In genomic region chr5:104173094-104173493, GRCm38 (mm10) we compare ENCODE assay signal across 21 mouse cellular contexts. TPM values are rescaled to one million over a fixed set of nuclear protein-coding genes. Genes with fewer than 3 reads are reported as not detected.
DNase-seq lines count a peak whose midpoint lies in the region; ATAC-seq and TF ChIP-seq lines count a peak whose summit lies in the region.
"Had no signal": no experiment of that assay in that cellular context is flagged by ENCODE, and none has a peak within 500 bp of the region (broad histone marks: within the 10 kb centered on the region; RNA-seq: fewer than 3 reads in every experiment).

No protein-coding gene starts in this region.

- TF ChIP-seq CTCF in midbrain, postnatal 0 days (IDR thresholded peaks at IDR 0.05): no peak

- WGBS in forebrain, embryonic 16.5 days: 68% methylated on average over 6 of the region's 6 CpGs
- 83% methylated on average over 6 of the region's 6 CpGs for WGBS in forebrain, embryonic 14.5 days
- 72% methylated on average over 6 of the region's 6 CpGs for WGBS in midbrain, postnatal 0 days
- WGBS in kidney, embryonic 16.5 days: 81% methylated on average over 6 of the region's 6 CpGs

- no peak overlapping the region for H3K4me3 ChIP-seq in forebrain, embryonic 16.5 days (replicated peaks; ENCODE audit: low read length)
- H3K4me3 ChIP-seq in forebrain, embryonic 14.5 days (ENCODE audit: low read depth, low read length): no peak overlapping the region
- H3K4me3 ChIP-seq in midbrain, postnatal 0 days (ENCODE audit: low read depth, low read length): no peak overlapping the region
- H3K4me3 ChIP-seq in kidney, embryonic 16.5 days (ENCODE audit: low read length): no peak overlapping the region
- H3K4me3 ChIP-seq: embryonic facial prominence, embryonic 10.5 days; heart, embryonic 13.5 days; kidney, embryonic 15.5 days; liver, embryonic 12.5 days; megakaryocyte, embryonic 14.5 days; neural tube, embryonic 13.5 days had no signal

- no peak overlapping the region for H3K9ac ChIP-seq in forebrain, embryonic 16.5 days (replicated peaks; ENCODE audit: low read depth, low read length)
- H3K9ac ChIP-seq in forebrain, embryonic 14.5 days (ENCODE audit: low read length): no peak overlapping the region
- H3K9ac ChIP-seq in midbrain, postnatal 0 days (replicated peaks; ENCODE audit: low read length, poor library complexity, severe bottlenecking): no peak overlapping the region
- H3K9ac ChIP-seq in kidney, embryonic 16.5 days (replicated peaks; ENCODE audit: low read length): no peak overlapping the region
- H3K9ac ChIP-seq: heart, embryonic 13.5 days; kidney, embryonic 15.5 days; liver, embryonic 12.5 days; neural tube, embryonic 13.5 days had no signal

- H3K4me2 ChIP-seq in forebrain, embryonic 16.5 days (ENCODE audit: low read length): no peak overlapping the region
- H3K4me2 ChIP-seq in forebrain, embryonic 14.5 days (ENCODE audit: low read length): no peak overlapping the region
- no peak overlapping the region for H3K4me2 ChIP-seq in midbrain, postnatal 0 days (ENCODE audit: low read depth, low read length, poor library complexity, severe bottlenecking)
- H3K4me2 ChIP-seq in kidney, embryonic 16.5 days (replicated peaks; ENCODE audit: low read depth, low read length): no peak overlapping the region
- H3K4me2 ChIP-seq: heart, embryonic 13.5 days; kidney, embryonic 15.5 days; liver, embryonic 12.5 days; neural tube, embryonic 13.5 days had no signal

- peak; percentile 40; the same call in 1 of the 2 replicates for ATAC-seq in forebrain, embryonic 16.5 days
- no peak for ATAC-seq in forebrain, embryonic 14.5 days
- ATAC-seq in CD4-positive, CD25-positive, alpha-beta regulatory T cell, adult 4 months: no peak
- no peak for ATAC-seq in midbrain, postnatal 0 days (ENCODE audit: low FRiP score)
- ATAC-seq in kidney, embryonic 16.5 days (ENCODE audit: low FRiP score, low TSS enrichment): no peak
- ATAC-seq: liver, embryonic 12.5 days had no signal

- H3K9me3 ChIP-seq in forebrain, embryonic 16.5 days (ENCODE audit: control insufficient read depth, low read length): no peaks in the 10 kb centered on the region
- 0 out of 2 replicates have a peak, but pooled peaks cover 3% of the 10 kb centered on the region for H3K9me3 ChIP-seq in forebrain, embryonic 14.5 days (replicated peaks; ENCODE audit: control insufficient read depth, low read length)
- H3K9me3 ChIP-seq in midbrain, postnatal 0 days (ENCODE audit: low read length): no peaks in the 10 kb centered on the region
- H3K9me3 ChIP-seq in kidney, embryonic 16.5 days (ENCODE audit: low read length): 0 out of 2 replicates have a peak, but pooled peaks cover 1% of the 10 kb centered on the region
- H3K9me3 ChIP-seq: kidney, embryonic 15.5 days had no signal

- no peak for DNase-seq in forebrain, embryonic 14.5 days (ENCODE audit: low spot score)
- peak; percentile 24 for DNase-seq in ZHBTc4 (ENCODE audit: low read depth, low spot score)
- DNase-seq in layer of hippocampus, adult 8-10 months (ENCODE audit: low spot score in 2 of 2): peak; percentile 28
- DNase-seq in right cerebral cortex, adult 18-20 months: peak; percentile 40
- DNase-seq in midbrain, postnatal 0 days (ENCODE audit: low spot score): no peak
- DNase-seq: adrenal gland, adult 2 months; cerebellum, postnatal 14 days; thymus, postnatal 4 days had no signal

- no peaks in the 10 kb centered on the region for H3K27me3 ChIP-seq in forebrain, embryonic 16.5 days (replicated peaks; ENCODE audit: control insufficient read depth, insufficient read depth, low read length)
- H3K27me3 ChIP-seq in forebrain, embryonic 14.5 days (replicated peaks; ENCODE audit: control insufficient read depth, insufficient read depth, low read length): no peaks in the 10 kb centered on the region
- no peaks in the 10 kb centered on the region for H3K27me3 ChIP-seq in midbrain, postnatal 0 days (ENCODE audit: insufficient read depth, low read length)
- no peaks in the 10 kb centered on the region for H3K27me3 ChIP-seq in kidney, embryonic 16.5 days (ENCODE audit: insufficient read depth, low read length)
- H3K27me3 ChIP-seq: heart, embryonic 13.5 days; kidney, embryonic 15.5 days; liver, embryonic 12.5 days; megakaryocyte, embryonic 14.5 days; neural tube, embryonic 13.5 days had no signal

- no peak overlapping the region for H3K27ac ChIP-seq in forebrain, embryonic 16.5 days (ENCODE audit: low read length)
- H3K27ac ChIP-seq in forebrain, embryonic 14.5 days (ENCODE audit: low read depth, low read length): no peak overlapping the region
- H3K27ac ChIP-seq in midbrain, postnatal 0 days (ENCODE audit: low read depth, low read length): no peak overlapping the region
- no peak overlapping the region for H3K27ac ChIP-seq in kidney, embryonic 16.5 days (ENCODE audit: low read length)
- H3K27ac ChIP-seq: embryonic facial prominence, embryonic 10.5 days; heart, embryonic 13.5 days; kidney, embryonic 15.5 days; liver, embryonic 12.5 days; neural tube, embryonic 13.5 days had no signal

- H3K4me1 ChIP-seq in forebrain, embryonic 16.5 days (replicated peaks; ENCODE audit: control insufficient read depth, insufficient read depth, low read length): no peaks in the 10 kb centered on the region
- H3K4me1 ChIP-seq in forebrain, embryonic 14.5 days (ENCODE audit: control insufficient read depth, insufficient read depth, low read length): no peaks in the 10 kb centered on the region
- H3K4me1 ChIP-seq in midbrain, postnatal 0 days (ENCODE audit: insufficient read depth, low read length): no peaks in the 10 kb centered on the region
- H3K4me1 ChIP-seq in kidney, embryonic 16.5 days (ENCODE audit: insufficient read depth, low read length): no peaks in the 10 kb centered on the region
- H3K4me1 ChIP-seq: embryonic facial prominence, embryonic 10.5 days; heart, embryonic 13.5 days; kidney, embryonic 15.5 days; liver, embryonic 12.5 days; neural tube, embryonic 13.5 days had no signal

- H3K36me3 ChIP-seq in forebrain, embryonic 16.5 days (ENCODE audit: control insufficient read depth, insufficient read depth): no peaks in the 10 kb centered on the region
- H3K36me3 ChIP-seq in forebrain, embryonic 14.5 days (ENCODE audit: control insufficient read depth, insufficient read depth, low read length): no peaks in the 10 kb centered on the region
- H3K36me3 ChIP-seq in midbrain, postnatal 0 days (ENCODE audit: insufficient read depth, low read length): no peaks in the 10 kb centered on the region
- no peaks in the 10 kb centered on the region for H3K36me3 ChIP-seq in kidney, embryonic 16.5 days (ENCODE audit: insufficient read depth, low read length)
- H3K36me3 ChIP-seq: embryonic facial prominence, embryonic 10.5 days; heart, embryonic 13.5 days; kidney, embryonic 15.5 days; liver, embryonic 12.5 days; neural tube, embryonic 13.5 days had no signal

RNA-seq across cellular contexts. Expression of gene Dspp, which starts 2.6 kb away (rescaled TPM):
- 0.04 TPM in 1 of 2 replicates, not detected in the other for polyA plus RNA-seq in forebrain, embryonic 16.5 days (2015; fragmentation: Nextera tagmentation; extraction: Ambion mirVana)
- not detected in 2 replicates for polyA plus RNA-seq in forebrain, embryonic 14.5 days (2014; fragmentation: Nextera tagmentation; extraction: Ambion mirVana)
- under 1 TPM in 1 of 4 experiments, not detected in 3; 0.14 TPM for total RNA-seq in layer of hippocampus, adult 8-10 months (2022)
- polyA plus RNA-seq in CD4-positive, CD25-positive, alpha-beta regulatory T cell, adult 4 months (2017; shearing (Covaris generic)): not detected
- not detected in 2 replicates for total RNA-seq in midbrain, postnatal 0 days (2014; rRNA removed)
- polyA plus RNA-seq in midbrain, postnatal 0 days (2015; fragmentation: Nextera tagmentation; extraction: Ambion mirVana): not detected in 2 replicates
- not detected in 2 replicates for polyA plus RNA-seq in kidney, embryonic 16.5 days (2015; fragmentation: Nextera tagmentation; extraction: Ambion mirVana)
- total RNA-seq: adrenal gland, adult 2 months; hematopoietic stem cell, adult 5-6 weeks had no signal
- polyA plus RNA-seq: adrenal gland, adult 2 months; embryonic facial prominence, embryonic 10.5 days; gonadal fat pad, adult 2 months; heart, embryonic 13.5 days; kidney, embryonic 15.5 days; liver, embryonic 12.5 days; lung, embryonic 16.5 days; neural tube, embryonic 13.5 days; testis, adult 2 months had no signal

RNA-seq across cellular contexts. Expression of gene Dmp1, which starts 29.3 kb away (rescaled TPM):
- 0.34 and 1.4 TPM in 2 replicates for polyA plus RNA-seq in forebrain, embryonic 16.5 days (2015; fragmentation: Nextera tagmentation; extraction: Ambion mirVana)
- 0.36 and 0.54 TPM in 2 replicates for polyA plus RNA-seq in forebrain, embryonic 14.5 days (2014; fragmentation: Nextera tagmentation; extraction: Ambion mirVana)
- total RNA-seq in layer of hippocampus, adult 8-10 months (2022): 1 to 10 TPM; 5.1 to 6.0 (median 5.2) TPM
- polyA plus RNA-seq in CD4-positive, CD25-positive, alpha-beta regulatory T cell, adult 4 months (2017; shearing (Covaris generic)): not detected
- total RNA-seq in midbrain, postnatal 0 days (2014; rRNA removed): not detected in 2 replicates
- 0.23 and 0.28 TPM in 2 replicates for polyA plus RNA-seq in midbrain, postnatal 0 days (2015; fragmentation: Nextera tagmentation; extraction: Ambion mirVana)
- 0.10 and 0.20 TPM in 2 replicates for polyA plus RNA-seq in kidney, embryonic 16.5 days (2015; fragmentation: Nextera tagmentation; extraction: Ambion mirVana)
- polyA plus RNA-seq: adrenal gland, adult 2 months; gonadal fat pad, adult 2 months; liver, embryonic 12.5 days; testis, adult 2 months had no signal

RNA-seq across cellular contexts. Expression of gene Sparcl1, which starts 59.6 kb away (rescaled TPM):
- polyA plus RNA-seq in forebrain, embryonic 16.5 days (2015; fragmentation: Nextera tagmentation; extraction: Ambion mirVana): 110 and 137 TPM in 2 replicates
- polyA plus RNA-seq in forebrain, embryonic 14.5 days (2014; fragmentation: Nextera tagmentation; extraction: Ambion mirVana): 70.4 and 93.1 TPM in 2 replicates
- total RNA-seq in layer of hippocampus, adult 8-10 months (2022): 1,000 to 10,000 TPM; 1,478 to 1,666 (median 1,550) TPM
- not detected for polyA plus RNA-seq in CD4-positive, CD25-positive, alpha-beta regulatory T cell, adult 4 months (2017; shearing (Covaris generic))
- 438 and 529 TPM in 2 replicates for total RNA-seq in midbrain, postnatal 0 days (2014; rRNA removed)
- 358 and 444 TPM in 2 replicates for polyA plus RNA-seq in midbrain, postnatal 0 days (2015; fragmentation: Nextera tagmentation; extraction: Ambion mirVana)
- 56.7 and 79.2 TPM in 2 replicates for polyA plus RNA-seq in kidney, embryonic 16.5 days (2015; fragmentation: Nextera tagmentation; extraction: Ambion mirVana)
- total RNA-seq: hematopoietic stem cell, adult 5-6 weeks had no signal

Comparison
In these comparisons a context has a peak if more than half of its experiments do, and no peak if none do; other contexts are left out.
1. DNase-seq: peak in ZHBTc4 (single experiment), layer of hippocampus, adult 8-10 months (2 of 2) and right cerebral cortex, adult 18-20 months (single experiment); none in forebrain, embryonic 14.5 days (single experiment) and midbrain, postnatal 0 days (single experiment).
2. RNA of gene Sparcl1, which starts 59.6 kb away (polyA plus RNA-seq): 358 to 444 TPM in midbrain, postnatal 0 days, 110 to 137 TPM in forebrain, embryonic 16.5 days, 56.7 to 79.2 TPM in kidney, embryonic 16.5 days and 70.4 to 93.1 TPM in forebrain, embryonic 14.5 days; not detected in CD4-positive, CD25-positive, alpha-beta regulatory T cell, adult 4 months; every median in the first group is over 10 times any median in the second.